Mouse (Mus musculus) CD4-positive helper T cell, adult 2 months (primary cell): Measurements from ENCODE around the gene Gm28374.

Experiments
- DNase-seq: peaks from one replicate; pipeline ENCODE4 v3.0.0-alpha.2; 2012; ENCODE audit warnings: low read depth, missing footprints, low spot score

The Gm28374 gene

GRCm38 (mm10) chr19:6057313-6058096, 24.6 kb downstream of the Gm28374 start, which contains the start of the genes Mrpl49 and Fau:
Gene Mrpl49 (minus strand): TSS chr19:6057785.
Gene Fau (plus strand): TSS chr19:6057844.
- DNase-seq, result peak; percentile 99

DNA sequence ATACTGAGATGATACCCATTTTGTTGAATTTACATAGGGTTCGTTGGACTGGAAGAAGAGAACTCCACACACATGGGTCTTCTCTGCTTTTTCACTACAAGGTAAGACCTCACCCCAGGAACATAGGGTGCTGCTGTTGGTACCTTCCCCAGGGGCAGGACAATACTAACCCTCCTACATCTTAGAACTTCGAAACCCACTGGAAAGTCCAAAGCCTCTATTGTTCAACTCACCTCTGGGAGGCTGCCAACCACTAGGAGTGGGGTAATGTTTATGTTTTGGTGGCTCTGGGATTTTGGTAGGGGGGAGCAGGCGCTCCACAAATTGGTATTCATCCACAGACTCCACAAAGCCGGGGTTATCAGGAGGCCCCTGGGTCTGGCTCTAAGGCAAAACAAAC, 25.4 kb downstream of the Gm28374 start:
- DNase-seq, result no peak

DNA sequence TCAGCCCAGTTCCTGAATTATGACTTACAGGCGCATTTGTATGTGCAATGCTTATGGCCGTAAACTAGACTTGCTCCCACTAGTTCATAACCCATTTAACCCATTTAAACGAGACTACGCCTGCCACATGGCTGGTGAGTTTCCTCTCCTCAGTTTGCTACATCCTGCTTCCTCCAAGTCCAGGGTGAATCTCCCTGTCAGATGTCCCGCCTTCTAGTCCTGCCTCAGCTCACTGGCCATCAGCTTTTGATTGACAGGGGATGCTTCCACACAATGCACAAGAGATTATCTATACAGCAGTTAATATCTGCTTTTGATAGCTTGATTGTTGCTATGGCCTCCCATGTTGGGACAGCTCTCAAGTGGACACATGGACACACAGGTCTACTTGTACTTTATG, 27.8 kb downstream of the Gm28374 start:
- no peak for DNase-seq

- DNase-seq, result no peak
Observed at GRCm38 (mm10) chr19:6052516-6052915, 29.5 kb downstream of the Gm28374 start.

DNA sequence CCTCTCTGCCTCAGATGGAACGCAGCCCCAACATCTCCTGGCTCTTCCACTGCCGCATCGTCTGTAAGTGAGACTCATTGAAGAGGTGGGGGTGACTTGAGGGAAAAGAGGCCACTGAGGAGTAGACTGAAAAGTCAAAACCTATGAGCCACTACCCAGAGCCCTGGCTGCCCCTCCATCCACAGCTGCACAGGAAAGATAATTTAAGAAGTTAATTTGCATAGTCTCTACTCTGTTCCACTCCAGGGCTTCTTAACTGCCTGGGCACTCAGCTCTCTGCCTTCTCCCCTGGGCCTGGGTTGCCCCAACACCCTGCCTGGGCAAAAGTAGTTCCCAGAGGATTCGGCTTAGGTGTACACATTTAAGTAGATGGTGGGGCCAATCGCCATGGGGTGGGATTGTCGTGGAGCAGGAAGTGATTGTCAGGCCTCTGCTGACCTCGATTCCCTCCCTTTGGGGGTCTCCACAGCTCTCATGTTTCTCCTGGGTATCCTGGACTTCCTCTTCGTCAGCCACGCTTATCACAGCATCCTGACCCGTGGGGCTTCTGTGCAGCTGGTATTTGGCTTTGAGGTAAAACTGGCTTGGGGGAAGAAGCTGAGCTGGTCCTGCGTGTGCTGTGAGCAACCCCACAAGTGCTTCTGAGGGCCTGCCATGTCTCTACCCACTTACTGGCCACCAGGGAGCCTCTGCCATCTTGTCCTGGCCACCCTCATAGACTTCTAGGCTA, 33.2 kb downstream of the Gm28374 start:
- DNase-seq, result no peak

GRCm38 (mm10) chr19:6047899-6048166, 34.2 kb downstream of the Gm28374 start:
- DNase-seq, result no peak

GRCm38 (mm10) chr19:6047154-6047898, 34.7 kb downstream of the Gm28374 start:
- DNase-seq, result no peak

DNA sequence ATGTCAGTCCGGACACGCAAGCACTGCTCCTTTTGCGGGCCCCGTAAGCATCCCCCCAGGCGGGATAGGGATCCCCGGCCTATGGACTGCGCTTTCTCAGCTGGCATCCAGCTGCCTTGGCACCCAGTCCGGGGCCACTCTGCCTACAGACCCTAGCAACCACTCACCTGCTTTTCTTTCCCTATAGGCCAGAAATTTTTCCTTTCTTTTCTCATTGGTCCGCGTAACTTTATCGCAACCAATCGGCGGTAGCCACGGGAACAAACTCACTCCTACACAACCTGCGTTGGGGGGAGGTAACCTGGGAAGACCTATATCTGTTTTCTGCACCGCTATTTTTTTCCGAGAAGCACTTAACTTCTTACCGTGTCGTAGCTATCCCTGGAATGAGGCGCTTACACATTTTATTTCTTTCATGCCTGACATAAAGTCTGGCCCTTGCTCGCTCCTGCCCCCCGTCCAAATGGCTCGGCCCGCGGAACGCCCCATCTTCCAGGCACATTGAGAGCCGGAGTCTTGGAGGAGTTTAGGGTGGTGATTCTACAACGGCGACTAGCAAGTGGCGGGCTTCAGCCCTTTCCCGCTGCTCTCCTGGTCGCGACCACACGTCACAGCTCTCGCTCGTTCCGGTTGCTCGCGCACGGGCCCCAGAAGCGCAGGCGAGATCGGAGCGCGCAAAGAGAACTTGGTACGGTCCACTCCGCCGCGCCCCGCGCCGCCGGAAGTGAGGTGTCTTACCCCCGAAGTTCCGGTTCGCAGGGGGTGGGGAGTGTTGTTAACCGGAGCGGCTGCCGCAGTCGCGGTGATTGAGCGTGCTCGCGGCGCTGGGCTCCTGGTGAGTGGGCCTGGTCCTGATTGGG, 35.5 kb downstream of the Gm28374 start, which contains the start of gene Syvn1:
Gene Syvn1 (plus strand): TSS at position 283 of the 860 bp plus-strand sequence.
- DNase-seq, result peak; percentile 96

GRCm38 (mm10) chr19:6045366-6046293, 36.4 kb downstream of the Gm28374 start:
- DNase-seq, result peak; percentile 78

DNA sequence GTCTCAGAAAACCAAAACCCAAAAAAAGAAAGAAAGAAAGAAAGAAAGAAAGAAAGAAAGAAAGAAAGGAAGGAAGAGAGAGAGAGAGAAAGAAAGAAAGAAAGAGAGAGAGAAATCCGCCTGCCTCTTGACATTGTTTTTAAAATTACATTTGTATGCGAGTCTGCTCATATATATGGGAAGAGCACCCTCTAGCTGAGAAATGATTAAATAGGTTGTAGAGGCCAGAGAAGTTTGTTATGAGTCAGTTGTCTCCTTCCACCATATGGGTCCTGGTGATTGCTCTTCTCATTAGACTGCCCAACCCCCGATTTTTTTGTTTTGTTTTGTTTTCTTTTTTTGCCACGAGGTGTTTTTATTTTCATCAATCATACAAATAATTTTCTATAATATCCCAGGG, 38.0 kb downstream of the Gm28374 start:
- DNase-seq, result peak; percentile 62

DNA sequence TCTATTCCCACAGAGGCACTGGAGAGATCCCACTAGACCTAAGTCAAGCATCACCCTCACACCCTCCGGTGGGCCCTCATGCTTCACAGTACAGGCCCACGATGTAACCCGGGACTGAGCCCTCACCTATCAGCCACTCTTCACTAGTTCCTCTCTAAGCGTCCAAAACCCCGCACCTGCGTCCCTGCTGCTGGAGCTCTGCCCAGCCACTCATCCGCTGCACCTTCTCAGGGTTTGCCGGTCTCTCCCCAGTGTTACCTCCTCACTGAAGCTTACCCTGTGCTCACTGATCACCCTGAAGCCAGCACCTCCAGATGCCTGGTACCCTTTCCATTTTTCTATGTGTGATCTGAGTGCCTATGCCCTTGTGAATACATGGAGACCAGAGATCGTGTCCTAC, 39.8 kb downstream of the Gm28374 start:
- DNase-seq, result no peak

GRCm38 (mm10) chr19:6040002-6040401, 42.1 kb downstream of the Gm28374 start:
- DNase-seq, result no peak

GRCm38 (mm10) chr19:6038326-6038725, 43.7 kb downstream of the Gm28374 start:
- no peak for DNase-seq

- DNase-seq, result no peak
Observed at GRCm38 (mm10) chr19:6037695-6038094, 44.4 kb downstream of the Gm28374 start.

GRCm38 (mm10) chr19:6035966-6036585, 46.0 kb downstream of the Gm28374 start:
- no peak for DNase-seq

- no peak for DNase-seq
Observed at GRCm38 (mm10) chr19:6030520-6031280, 51.4 kb downstream of the Gm28374 start.

DNA sequence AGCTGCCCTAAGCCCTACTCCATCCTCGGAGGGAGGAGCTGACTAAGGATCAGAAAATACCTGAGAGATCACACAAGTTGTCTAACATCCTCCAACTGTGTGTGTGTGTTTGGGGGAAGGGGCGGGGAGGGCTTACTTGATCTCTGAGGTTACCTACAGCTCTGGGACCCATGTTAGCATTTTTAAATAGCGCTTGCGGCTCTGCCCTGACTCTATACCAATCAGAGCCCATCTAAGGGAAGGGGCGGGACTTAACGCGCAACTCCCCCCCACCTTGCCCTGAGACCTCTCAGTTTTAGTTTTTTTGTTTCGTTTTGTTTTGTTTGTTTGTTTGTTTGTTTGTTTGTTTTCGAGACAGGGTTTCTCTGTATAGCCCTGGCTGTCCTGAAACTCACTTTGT, 52.6 kb downstream of the Gm28374 start:
- DNase-seq, result no peak

DNA sequence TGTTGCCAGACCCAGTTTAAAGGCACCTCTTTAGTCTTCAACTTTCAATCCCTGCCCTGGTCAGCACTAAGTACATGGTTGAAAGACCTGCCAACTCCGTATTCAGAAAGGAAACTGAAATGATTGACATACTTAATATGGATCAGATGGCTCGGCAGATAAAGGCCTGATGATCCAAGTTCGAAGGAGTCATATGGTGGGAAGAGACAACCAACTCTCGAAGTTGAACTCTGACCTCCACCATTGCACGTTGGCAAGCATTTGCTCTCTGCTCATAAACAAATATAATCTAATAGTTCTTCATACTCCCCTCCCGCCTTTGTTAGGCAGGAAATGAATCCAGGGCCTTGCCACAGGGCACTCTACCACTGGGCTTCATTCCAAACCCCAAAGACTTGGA, 53.1 kb downstream of the Gm28374 start:
- DNase-seq, result no peak
